Mouse (Mus musculus) left cerebral cortex, adult 9 months (tissue): ENCODE data around the gene Rdh9.

ENCODE experiments used
- DNase-seq, 2 experiments: peaks; one replicate each; pipeline ENCODE4 v3.0.0; 2022; ENCODE audit warnings: low spot score in 2 of 2

Gene Rdh9

GRCm38 (mm10) chr10:127840776-127841175 is 64.6 kb downstream of the Rdh9 start:
- DNase-seq, result no peak
